Mouse (Mus musculus): ENCODE data around the gene Cmpk1. TPM values are rescaled to one million over a fixed set of nuclear protein-coding genes. Genes with fewer than 3 reads are reported as not detected.

Cmpk1 gene
- polyA plus RNA-seq (2015; fragmentation: Nextera tagmentation; extraction: Ambion mirVana): 72.8 and 90.4 TPM in 2 replicates

DNA sequence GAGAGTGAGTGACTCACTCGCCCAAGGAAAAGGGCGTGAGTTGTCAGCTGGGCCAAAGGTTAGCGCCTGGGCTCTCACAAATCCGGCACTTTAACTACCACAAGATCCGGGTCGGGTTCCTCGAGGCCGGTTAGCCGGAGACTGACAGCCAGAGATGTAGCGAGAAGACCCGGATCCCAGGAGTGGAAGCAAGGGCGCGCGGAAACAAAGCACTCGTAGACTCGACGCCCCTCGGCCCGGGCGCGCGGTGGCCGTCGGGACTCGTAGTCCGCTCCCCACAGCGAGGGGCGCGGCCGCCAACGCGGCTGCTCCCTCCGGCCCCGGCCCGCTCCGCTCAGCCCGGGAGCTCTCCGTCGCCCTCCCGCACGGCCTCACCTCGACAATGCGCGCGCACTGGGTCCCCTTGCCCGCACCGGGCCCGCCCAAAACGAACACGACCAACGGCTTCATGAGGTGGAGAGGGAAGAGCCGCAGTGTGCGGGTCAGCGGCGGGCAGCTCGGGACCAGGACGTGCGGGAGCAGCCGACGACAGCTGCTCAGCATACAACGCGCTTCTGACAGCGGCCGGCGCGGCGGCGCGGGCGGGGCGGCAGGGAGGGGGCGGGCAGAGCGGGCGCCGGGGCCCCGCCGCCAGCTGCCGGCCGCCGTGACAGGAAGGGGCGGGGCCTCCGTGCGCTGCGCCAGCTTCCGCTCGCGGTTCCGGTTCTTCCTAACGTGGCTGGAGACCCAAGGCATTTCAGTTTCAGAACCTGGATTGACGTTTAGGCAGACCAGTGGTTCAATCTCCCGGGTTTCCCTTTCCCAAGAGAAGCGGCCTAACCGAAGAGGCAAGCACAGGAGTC lies at the start of gene Cmpk1:
Gene Cmpk1 (minus strand): TSS at position 651 of the 842 bp plus-strand sequence.
- peak; percentile 75 for DNase-seq
- ATAC-seq (ENCODE audit: low read depth): peak; percentile 93
- H3K4me2 ChIP-seq: peak within 1 kb of the TSS; percentile 80
- no peaks in the 10 kb centered on the region for H3K9me3 ChIP-seq (replicated peaks)
- H3K36me3 ChIP-seq: no peaks in the 10 kb centered on the region
- H3K9ac ChIP-seq: peak within 1 kb of the TSS; percentile 95
- peak within 1 kb of the TSS; percentile 92 for H3K4me3 ChIP-seq (replicated peaks)
- WGBS (ENCODE audit: insufficient replicate concordance): under 1% methylated on average over 81 of the region's 93 CpGs
- peaks cover 35% of the 10 kb centered on the region for H3K4me1 ChIP-seq (replicated peaks)
- peak within 1 kb of the TSS; percentile 99 for H3K27ac ChIP-seq
- H3K27me3 ChIP-seq: no peaks in the 10 kb centered on the region

- no peaks in the 10 kb centered on the region for H3K4me1 ChIP-seq (replicated peaks)
- no peak overlapping the region for H3K4me3 ChIP-seq (replicated peaks)
- DNase-seq: no peak
- WGBS (ENCODE audit: insufficient replicate concordance): 50% methylated on average over 6 of the region's 6 CpGs
- H3K9ac ChIP-seq: no peak overlapping the region
- no peak overlapping the region for H3K27ac ChIP-seq
- no peak for ATAC-seq (ENCODE audit: low read depth)
- H3K9me3 ChIP-seq (replicated peaks): no peaks in the 10 kb centered on the region
- peaks cover 80% of the 10 kb centered on the region for H3K36me3 ChIP-seq
- no peaks in the 10 kb centered on the region for H3K27me3 ChIP-seq
- H3K4me2 ChIP-seq: no peak overlapping the region
Measured at GRCm38 (mm10) chr4:115035043-115035442, 48.0 kb upstream of the Cmpk1 start.

DNA sequence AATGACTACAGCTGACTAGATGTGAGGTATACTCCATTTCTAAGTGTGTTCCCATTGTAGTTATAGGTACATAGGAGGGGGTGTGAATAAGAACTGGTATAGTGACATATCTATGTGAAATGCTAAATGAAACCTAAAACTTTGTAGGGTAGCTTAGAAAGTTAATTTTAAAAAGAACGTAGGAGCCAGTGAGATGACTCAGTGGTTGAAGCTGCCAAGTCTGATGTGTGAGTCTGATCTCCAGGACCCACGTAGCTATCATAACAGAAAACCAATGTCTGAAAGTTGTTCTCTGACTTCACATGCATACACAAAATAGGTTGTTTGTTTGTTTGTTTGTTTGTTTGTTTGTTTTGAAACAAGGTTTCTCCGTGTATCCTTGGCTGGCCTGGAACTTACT lies 33.0 kb upstream of the Cmpk1 start:
- no peaks in the 10 kb centered on the region for H3K4me1 ChIP-seq (replicated peaks)
- H3K36me3 ChIP-seq: peaks cover 93% of the 10 kb centered on the region
- H3K4me3 ChIP-seq (replicated peaks): no peak overlapping the region
- DNase-seq (no peak), ATAC-seq (ENCODE audit: low read depth) (no peak)
- H3K27me3 ChIP-seq: no peaks in the 10 kb centered on the region
- WGBS (ENCODE audit: insufficient replicate concordance): 95% methylated on average over 3 of the region's 3 CpGs
- no peak overlapping the region for H3K4me2 ChIP-seq
- H3K9ac ChIP-seq: no peak overlapping the region
- H3K27ac ChIP-seq: no peak overlapping the region
- no peaks in the 10 kb centered on the region for H3K9me3 ChIP-seq (replicated peaks)

DNA sequence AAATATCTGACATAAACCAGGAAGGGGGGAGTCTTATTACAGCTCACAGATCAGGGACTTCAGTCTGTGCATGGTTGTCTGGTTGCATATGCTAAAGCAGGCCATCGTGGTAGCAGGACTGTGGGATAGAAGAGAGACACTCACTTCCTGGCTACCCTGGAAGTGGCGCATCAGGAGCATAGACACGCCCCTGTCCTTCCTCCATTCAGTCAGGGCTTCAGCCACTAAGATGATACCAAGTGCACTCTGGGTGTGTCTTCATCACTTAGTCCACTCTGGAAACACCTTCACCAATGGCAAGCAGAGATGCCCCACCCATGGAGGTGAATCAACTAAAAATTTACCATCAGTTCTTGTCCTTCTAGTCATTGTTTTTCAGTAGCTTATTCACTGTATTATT lies 27.2 kb upstream of the Cmpk1 start:
- H3K36me3 ChIP-seq: peaks cover 93% of the 10 kb centered on the region
- H3K4me1 ChIP-seq (replicated peaks): no peaks in the 10 kb centered on the region
- H3K27ac ChIP-seq: no peak overlapping the region
- H3K27me3 ChIP-seq: no peaks in the 10 kb centered on the region
- DNase-seq: no peak
- H3K4me3 ChIP-seq (replicated peaks): no peak overlapping the region
- no peak overlapping the region for H3K9ac ChIP-seq
- no peak; the same call in 1 of the 2 replicates for ATAC-seq (ENCODE audit: low read depth)
- WGBS (ENCODE audit: insufficient replicate concordance): 81% methylated on average over 3 of the region's 3 CpGs
- no peak overlapping the region for H3K4me2 ChIP-seq
- no peaks in the 10 kb centered on the region for H3K9me3 ChIP-seq (replicated peaks)

GRCm38 (mm10) chr4:115000429-115000795 lies 13.4 kb upstream of the Cmpk1 start:
- no peaks in the 10 kb centered on the region for H3K27me3 ChIP-seq
- peak; percentile 8 for DNase-seq
- peak overlapping the region; percentile 90 for H3K27ac ChIP-seq
- WGBS (ENCODE audit: insufficient replicate concordance): 0% methylated on average over 8 of the region's 8 CpGs
- peaks cover 35% of the 10 kb centered on the region for H3K4me1 ChIP-seq (replicated peaks)
- peak; percentile 24; the same call in 1 of the 2 replicates for ATAC-seq (ENCODE audit: low read depth)
- H3K4me2 ChIP-seq: peak overlapping the region; percentile 78
- H3K9ac ChIP-seq: peak overlapping the region; percentile 88
- H3K4me3 ChIP-seq (replicated peaks): peak overlapping the region; percentile 81
- H3K36me3 ChIP-seq: peaks cover 23% of the 10 kb centered on the region
- H3K9me3 ChIP-seq (replicated peaks): no peaks in the 10 kb centered on the region

- H3K4me1 ChIP-seq (replicated peaks): peaks cover 35% of the 10 kb centered on the region
- peak within 1 kb of the TSS; percentile 88 for H3K9ac ChIP-seq
- peak within 1 kb of the TSS; percentile 81 for H3K4me3 ChIP-seq (replicated peaks)
- H3K4me2 ChIP-seq: peak within 1 kb of the TSS; percentile 90
- peak; percentile 98 for DNase-seq
- under 1% methylated on average over 52 of the region's 52 CpGs for WGBS (ENCODE audit: insufficient replicate concordance)
- ATAC-seq (ENCODE audit: low read depth): peak; percentile 99
- no peaks in the 10 kb centered on the region for H3K9me3 ChIP-seq (replicated peaks)
- H3K27ac ChIP-seq: peak within 1 kb of the TSS; percentile 90
- H3K27me3 ChIP-seq: no peaks in the 10 kb centered on the region
- peaks cover 18% of the 10 kb centered on the region for H3K36me3 ChIP-seq
Measured at GRCm38 (mm10) chr4:114999773-115000428, 12.9 kb upstream of the Cmpk1 start, which contains the start of gene Stil. TSS of gene Stil (plus strand) at chr4:115000159.

DNA sequence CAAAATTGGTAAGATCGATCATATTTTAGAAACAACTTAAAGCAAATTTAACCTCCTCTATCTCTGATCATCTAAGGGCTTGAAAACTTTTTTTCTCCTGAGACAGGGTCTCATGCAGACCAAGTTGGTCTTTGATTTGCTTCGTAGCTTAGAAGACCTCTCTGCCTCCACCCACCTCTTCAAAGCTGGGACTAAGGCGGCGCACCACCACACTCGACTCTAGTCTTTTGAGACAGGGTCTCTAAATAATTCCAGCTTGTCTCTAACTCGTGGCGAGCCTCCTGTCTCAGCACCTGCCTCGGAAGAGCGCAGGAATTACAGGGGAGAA lies 12.4 kb upstream of the Cmpk1 start:
- peak overlapping the region; percentile 90 for H3K4me2 ChIP-seq
- no peaks in the 10 kb centered on the region for H3K27me3 ChIP-seq
- H3K27ac ChIP-seq: peak overlapping the region; percentile 89
- H3K9me3 ChIP-seq (replicated peaks): no peaks in the 10 kb centered on the region
- H3K4me3 ChIP-seq (replicated peaks): peak overlapping the region; percentile 81
- no peak for ATAC-seq (ENCODE audit: low read depth)
- H3K4me1 ChIP-seq (replicated peaks): peaks cover 35% of the 10 kb centered on the region
- DNase-seq: no peak
- WGBS (ENCODE audit: insufficient replicate concordance): 8% methylated on average over 9 of the region's 9 CpGs
- peak overlapping the region; percentile 76 for H3K9ac ChIP-seq
- H3K36me3 ChIP-seq: peaks cover 15% of the 10 kb centered on the region

- H3K4me3 ChIP-seq (replicated peaks): no peak overlapping the region
- no peak overlapping the region for H3K27ac ChIP-seq
- WGBS (ENCODE audit: insufficient replicate concordance): 14% methylated on average over 3 of the region's 3 CpGs
- H3K4me1 ChIP-seq (replicated peaks): peaks cover 27% of the 10 kb centered on the region
- ATAC-seq (ENCODE audit: low read depth): no peak
- H3K27me3 ChIP-seq: no peaks in the 10 kb centered on the region
- H3K9me3 ChIP-seq (replicated peaks): no peaks in the 10 kb centered on the region
- H3K9ac ChIP-seq: no peak overlapping the region
- H3K4me2 ChIP-seq: no peak overlapping the region
- DNase-seq: peak; percentile 29
- no peaks in the 10 kb centered on the region for H3K36me3 ChIP-seq
Measured at GRCm38 (mm10) chr4:114997051-114997450, 10.0 kb upstream of the Cmpk1 start.

GRCm38 (mm10) chr4:114994218-114994617 lies 7.2 kb upstream of the Cmpk1 start:
- ATAC-seq (ENCODE audit: low read depth) (no peak), DNase-seq (no peak)
- Histone ChIP-seq H3K36me3 (no peaks in the 10 kb centered on the region), H3K4me1 (replicated peaks) (peaks cover 10% of the 10 kb centered on the region), H3K27me3 (no peaks in the 10 kb centered on the region), H3K27ac (no peak overlapping the region), H3K9me3 (replicated peaks) (no peaks in the 10 kb centered on the region), H3K9ac (no peak overlapping the region), H3K4me2 (no peak overlapping the region), H3K4me3 (replicated peaks) (no peak overlapping the region)
- 83% methylated on average over 3 of the region's 3 CpGs for WGBS (ENCODE audit: insufficient replicate concordance)

- Histone ChIP-seq H3K4me1 (replicated peaks) (peaks cover 38% of the 10 kb centered on the region), H3K27ac (peak overlapping the region; percentile 99), H3K9ac (peak overlapping the region; percentile 95), H3K4me3 (replicated peaks) (peak overlapping the region; percentile 92), H3K9me3 (replicated peaks) (no peaks in the 10 kb centered on the region), H3K27me3 (no peaks in the 10 kb centered on the region), H3K36me3 (no peaks in the 10 kb centered on the region), H3K4me2 (peak overlapping the region; percentile 80)
- WGBS (ENCODE audit: insufficient replicate concordance): under 1% methylated on average over 8 of the region's 8 CpGs
- peak; percentile 20 for ATAC-seq (ENCODE audit: low read depth)
- no peak for DNase-seq
Measured at GRCm38 (mm10) chr4:114986211-114986590, 840 bp downstream of the Cmpk1 start.

DNA sequence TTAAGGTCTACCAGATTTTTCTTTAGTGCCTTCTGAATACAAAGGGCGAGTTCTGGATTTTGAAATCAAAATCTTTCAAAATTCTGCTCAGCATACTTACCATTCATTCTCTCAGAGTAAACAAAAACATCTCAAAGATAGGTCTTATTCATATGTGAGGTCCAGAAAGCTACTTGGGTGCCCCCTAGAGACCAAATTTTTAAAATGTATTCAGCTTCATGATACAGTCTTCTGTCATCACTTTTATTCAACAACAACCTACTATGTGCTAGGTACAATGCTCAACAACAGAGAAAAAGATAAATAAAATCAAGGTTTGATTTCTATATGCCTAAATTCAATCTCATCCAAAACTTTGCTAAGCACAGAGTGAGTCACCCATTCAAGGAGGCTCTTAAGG lies 4.0 kb downstream of the Cmpk1 start:
- Histone ChIP-seq H3K4me2 (no peak overlapping the region), H3K4me3 (replicated peaks) (no peak overlapping the region), H3K4me1 (replicated peaks) (peaks cover 35% of the 10 kb centered on the region), H3K9me3 (replicated peaks) (no peaks in the 10 kb centered on the region), H3K36me3 (no peaks in the 10 kb centered on the region), H3K27ac (no peak overlapping the region), H3K9ac (no peak overlapping the region), H3K27me3 (no peaks in the 10 kb centered on the region)
- DNase-seq (no peak), ATAC-seq (ENCODE audit: low read depth) (no peak)
- 48% methylated on average over 1 of the region's 1 CpGs for WGBS (ENCODE audit: insufficient replicate concordance)

Measured in liver, embryonic 13.5 days (tissue).